Mouse (Mus musculus) lung, adult 2 months (tissue): ENCODE results near the gene Gpcpd1. TPM values are rescaled to one million over a fixed set of nuclear protein-coding genes. Genes with fewer than 3 reads are reported as not detected.

Experiments used
- DNase-seq: peaks from one replicate; pipeline ENCODE4 v3.0.0; 2022
- H3K4me1 ChIP-seq: fragments of 200-500 bp; 2 replicates; pipeline ENCODE4 v1.6.1; 2011; ENCODE audit warnings: low read length; ENCODE audit not compliant: control insufficient read depth, insufficient read depth
- H3K4me3 ChIP-seq: fragments of 200-500 bp; replicated peaks from 2 replicates; pipeline ENCODE3; 2011; ENCODE audit warnings: low read depth, mild to moderate bottlenecking, control low read depth, low read length; ENCODE audit errors: extremely low read depth
- CTCF ChIP-seq: fragments of 200-500 bp; IDR thresholded peaks from 2 replicates; pipeline ENCODE4 v1.5.1; 2011; ENCODE audit warnings: mild to moderate bottlenecking, low read length, control low read depth; ENCODE audit not compliant: insufficient read depth
- POLR2A ChIP-seq: fragments of 200-500 bp; IDR thresholded peaks from 2 replicates; pipeline ENCODE4 v1.6.1; 2011; ENCODE audit warnings: low read depth, mild to moderate bottlenecking, control low read depth, low read length, borderline replicate concordance; ENCODE audit errors: extremely low read depth
- WGBS: fragments of 180-500 bp; shearing (Covaris S2); methylation state at CpG from one replicate; pipeline ENCODE4 v1.1.7; 2018; 5-methylcytosine and 5-hydroxymethylcytosine counted together
- polyA plus RNA-seq: library from polyadenylated mRNA; depleted of rRNA; stranded (reverse); fragments of >200 nt; gene quantifications from 2 replicates; pipeline ENCODE4 v1.2.3, GENCODE M21; 2012

Gene Gpcpd1
- polyA plus RNA-seq, 1 experiment = 12.4 TPM

GRCm38 (mm10) chr2:132527864-132528263 is 59.7 kb downstream of the Gpcpd1 start:
- Histone ChIP-seq H3K4me3 (no peak overlapping the region), H3K4me1 (no peaks in the 10 kb centered on the region)
- WGBS = 42% methylated on average over 1 of the region's 1 CpGs
- TF ChIP-seq CTCF = no peak
- no peak for TF ChIP-seq POLR2A
- DNase-seq = no peak

- 68% methylated on average over 10 of the region's 10 CpGs for WGBS
- H3K4me3 ChIP-seq = no peak overlapping the region
- TF ChIP-seq POLR2A (no peak), CTCF (no peak)
- H3K4me1 ChIP-seq = no peaks in the 10 kb centered on the region
- DNase-seq = no peak
These were observed 60.5 kb downstream of the Gpcpd1 start for GRCm38 (mm10) chr2:132526894-132527532.

GRCm38 (mm10) chr2:132526110-132526509 is 61.4 kb downstream of the Gpcpd1 start:
- WGBS = 61% methylated on average over 4 of the region's 4 CpGs
- TF ChIP-seq CTCF (no peak), POLR2A (no peak)
- no peak overlapping the region for H3K4me3 ChIP-seq
- DNase-seq = no peak
- no peaks in the 10 kb centered on the region for H3K4me1 ChIP-seq

DNA sequence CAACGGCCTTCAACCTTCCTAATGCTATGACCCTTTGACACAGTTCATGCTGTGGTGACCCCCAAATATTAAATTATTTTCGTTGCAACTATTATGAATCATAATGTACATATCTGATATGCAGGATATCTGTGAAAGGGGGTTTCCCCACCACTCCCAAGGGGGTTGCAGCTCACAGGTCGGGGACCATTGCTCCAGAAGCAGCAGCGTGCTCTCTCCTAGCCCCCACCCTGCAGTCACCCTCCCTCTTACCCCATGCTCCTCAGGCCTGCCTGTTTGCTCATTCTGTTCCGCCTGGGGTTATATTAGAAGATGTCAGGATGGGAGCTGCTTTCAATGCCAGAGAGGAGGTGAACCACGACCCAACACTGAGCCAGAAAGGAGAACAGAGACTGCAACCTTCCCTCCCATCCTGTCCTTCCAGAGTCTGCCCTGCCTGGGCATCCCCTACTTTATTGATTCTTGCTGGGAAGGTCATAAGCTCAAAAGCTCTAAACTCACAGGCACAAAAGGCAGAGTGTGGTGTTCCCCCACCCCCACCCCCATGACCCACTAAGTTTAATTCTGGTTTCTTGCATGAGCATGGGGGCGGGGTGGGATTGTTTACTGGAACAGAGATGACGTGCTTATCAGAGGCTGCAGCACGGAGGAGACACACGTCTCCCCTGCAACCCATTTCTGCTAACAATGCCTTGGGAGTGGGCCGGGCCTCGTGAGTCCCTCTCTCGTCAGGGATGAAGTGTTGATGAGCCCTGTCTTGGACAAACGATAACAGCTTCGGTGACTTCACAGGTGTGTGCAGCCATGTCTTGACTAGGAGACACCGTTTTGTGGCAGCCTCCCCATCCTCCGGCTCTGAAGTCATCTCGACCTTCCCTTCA is 69.3 kb downstream of the Gpcpd1 start:
- DNase-seq = no peak
- 46% methylated on average over 18 of the region's 18 CpGs for WGBS
- no peaks in the 10 kb centered on the region for H3K4me1 ChIP-seq
- TF ChIP-seq CTCF = no peak
- TF ChIP-seq POLR2A = no peak
- H3K4me3 ChIP-seq = no peak overlapping the region

DNA sequence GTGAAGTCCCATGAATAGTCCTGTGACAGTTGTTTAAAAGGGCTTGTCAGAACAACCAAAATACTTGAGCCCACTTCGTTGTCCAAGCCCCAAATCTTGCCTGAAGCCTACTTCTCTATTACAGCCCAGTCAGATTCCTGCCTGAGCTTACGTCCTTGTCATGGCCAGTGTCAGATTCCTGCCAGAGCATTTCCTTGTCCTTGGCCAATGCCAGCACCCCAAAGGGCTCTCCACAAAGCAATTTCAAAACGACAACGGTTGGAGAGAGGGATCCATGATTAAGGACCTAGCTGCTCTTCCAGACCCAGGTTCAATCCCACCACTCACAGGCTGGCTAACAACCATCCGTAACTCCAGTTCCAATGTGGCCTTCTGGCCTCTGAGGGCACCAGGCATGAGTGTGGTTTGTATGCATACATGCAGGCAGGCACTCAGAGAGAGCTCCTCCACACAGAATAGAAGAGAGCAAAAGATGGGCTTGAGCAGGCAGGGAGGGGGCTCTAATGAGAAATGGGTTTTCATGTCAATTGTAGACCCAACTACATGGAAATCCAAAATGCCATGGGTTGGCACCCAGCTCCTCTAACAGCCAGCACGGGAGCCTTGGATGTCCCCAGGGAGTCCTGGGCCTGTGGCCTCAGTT is 70.2 kb downstream of the Gpcpd1 start:
- Histone ChIP-seq H3K4me3 (no peak overlapping the region), H3K4me1 (no peaks in the 10 kb centered on the region)
- no peak for TF ChIP-seq POLR2A
- TF ChIP-seq CTCF = no peak
- WGBS = 75% methylated on average over 6 of the region's 6 CpGs
- DNase-seq = no peak

DNA sequence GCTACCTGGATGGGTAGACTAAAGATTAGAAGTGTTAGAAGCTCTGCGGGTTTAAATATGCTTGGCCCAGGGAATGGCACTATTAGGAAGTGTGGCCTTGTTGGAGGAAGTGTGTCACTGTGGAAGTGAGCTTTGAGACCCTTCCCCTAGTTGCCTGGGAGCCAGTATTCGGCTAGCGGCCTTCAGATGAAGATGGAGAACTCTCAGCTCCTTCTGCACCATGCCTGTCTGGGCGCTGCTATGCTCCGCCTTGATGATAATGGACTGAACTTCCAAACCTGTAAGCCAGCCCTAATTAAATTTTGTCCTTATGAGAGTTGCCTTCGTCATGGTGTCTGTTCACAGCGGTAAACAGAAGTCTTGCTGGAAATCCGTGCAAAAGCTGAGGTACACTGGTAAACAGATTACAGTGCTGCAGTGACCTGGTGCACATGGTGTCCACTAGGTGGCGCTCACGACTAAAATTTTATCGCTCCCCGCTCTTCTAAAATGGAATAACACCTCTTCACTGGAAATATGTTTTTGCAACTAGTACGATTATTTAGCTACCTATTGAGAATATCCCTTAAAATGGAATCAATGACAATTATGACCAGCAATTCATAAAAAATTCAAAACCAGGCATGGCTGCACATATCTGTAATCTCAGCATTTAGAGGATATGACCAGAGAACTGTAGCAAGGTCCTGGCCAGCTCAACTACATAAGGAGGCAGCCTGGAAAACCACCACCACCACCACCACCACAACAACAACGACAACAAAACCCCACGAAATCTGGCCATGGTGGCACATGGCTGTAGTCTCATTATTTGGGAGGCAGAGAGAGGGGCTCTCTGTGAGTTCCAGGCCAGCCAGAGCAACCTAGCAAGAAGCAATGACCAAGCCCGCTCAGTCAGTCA is 71.1 kb downstream of the Gpcpd1 start:
- DNase-seq = peak; percentile 59
- WGBS = 32% methylated on average over 16 of the region's 16 CpGs
- TF ChIP-seq POLR2A (no peak), CTCF (peak; percentile 91)
- no peak overlapping the region for H3K4me3 ChIP-seq
- no peaks in the 10 kb centered on the region for H3K4me1 ChIP-seq

DNA sequence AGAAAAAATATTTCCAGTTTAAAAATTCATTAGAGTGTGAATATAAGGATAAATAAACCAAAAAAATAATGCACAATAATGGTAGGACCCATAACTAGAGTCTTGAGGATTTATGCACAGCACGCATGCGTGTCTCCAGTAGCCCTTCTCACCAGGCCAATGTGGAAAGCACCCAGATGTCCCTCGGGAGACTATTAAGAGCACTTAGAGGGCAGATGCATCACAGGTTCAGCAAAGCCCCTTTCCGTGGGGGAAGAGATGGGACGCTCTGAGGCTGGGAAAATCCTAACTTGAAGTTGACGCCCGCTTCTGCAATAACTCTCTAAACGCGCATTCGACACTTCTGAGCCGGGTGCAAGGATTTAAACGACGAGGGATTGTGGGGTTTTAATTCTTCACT is 71.9 kb downstream of the Gpcpd1 start:
- TF ChIP-seq CTCF = no peak
- no peak for TF ChIP-seq POLR2A
- Histone ChIP-seq H3K4me3 (no peak overlapping the region), H3K4me1 (no peaks in the 10 kb centered on the region)
- no peak for DNase-seq
- WGBS = 80% methylated on average over 13 of the region's 13 CpGs

DNA sequence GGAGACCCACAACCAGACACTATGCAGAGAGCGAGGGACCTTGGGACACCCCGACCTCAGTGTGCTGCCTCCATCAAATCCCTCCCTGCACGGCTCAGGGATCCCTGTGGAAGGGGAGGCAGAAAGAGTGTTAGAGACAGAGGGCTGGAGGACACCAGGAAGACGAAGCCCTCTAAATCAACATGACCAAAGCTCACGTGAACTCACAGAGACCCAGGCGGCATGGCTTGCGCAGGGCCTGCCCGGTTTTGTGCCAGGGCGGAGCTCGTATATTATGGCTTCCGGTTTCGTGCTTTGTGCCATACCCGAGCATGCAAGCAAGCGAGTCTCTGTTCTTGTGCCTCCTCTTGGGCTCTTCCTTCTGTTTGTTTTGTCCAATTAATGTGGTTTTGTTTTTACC is 72.5 kb downstream of the Gpcpd1 start:
- no peak for DNase-seq
- Histone ChIP-seq H3K4me1 (no peaks in the 10 kb centered on the region), H3K4me3 (no peak overlapping the region)
- TF ChIP-seq POLR2A = no peak
- TF ChIP-seq CTCF = no peak
- WGBS = 84% methylated on average over 14 of the region's 14 CpGs

DNA sequence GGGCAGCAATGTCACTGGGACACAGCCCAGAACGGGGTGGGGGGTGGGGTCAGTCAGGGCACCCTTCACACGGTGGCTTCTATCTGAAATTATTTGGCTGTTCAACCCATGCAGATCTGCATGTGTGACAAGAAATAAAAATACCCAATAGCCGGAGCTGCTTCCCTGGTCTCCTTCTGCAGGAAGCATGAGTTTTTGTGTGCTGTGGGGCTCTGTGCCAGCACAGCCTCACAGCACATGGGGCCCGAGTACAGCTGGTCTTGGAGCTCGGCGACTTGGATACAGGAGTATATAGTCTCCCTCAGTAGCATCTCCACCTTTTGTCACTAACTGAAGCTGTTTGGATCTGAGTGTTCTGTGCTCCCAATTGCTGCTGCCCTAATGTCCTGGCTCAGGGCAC is 73.2 kb downstream of the Gpcpd1 start:
- WGBS = 33% methylated on average over 6 of the region's 6 CpGs
- H3K4me1 ChIP-seq = no peaks in the 10 kb centered on the region
- no peak for DNase-seq
- H3K4me3 ChIP-seq = no peak overlapping the region
- TF ChIP-seq CTCF (no peak), POLR2A (no peak)
